Mouse (Mus musculus) liver, embryonic 11.5 days (tissue): ENCODE data around the gene 9230104L09Rik. TPM values are rescaled to one million over a fixed set of nuclear protein-coding genes. Genes with fewer than 3 reads are reported as not detected.

ENCODE experiments used
- ATAC-seq: fragments of 200-750 bp; cut with Nextera tagmentation; replicated peaks from 2 replicates; pipeline ENCODE4 v1.8.0; 2017; ENCODE audit warnings: moderate number of reproducible peaks, mild to moderate bottlenecking, moderate TSS enrichment, moderate library complexity; ENCODE audit not compliant: low FRiP score
- DNase-seq: peaks from one replicate; pipeline ENCODE4 v3.0.0-alpha.2; 2017; ENCODE audit warnings: low spot score
- H3K27ac ChIP-seq: fragments of 300-500 bp; sonication (generic); 2 replicates; pipeline ENCODE4 v1.5.1; 2014; ENCODE audit warnings: mild to moderate bottlenecking, low read depth, low read length, control low read depth
- H3K27me3 ChIP-seq: fragments of 300-500 bp; sonication (generic); replicated peaks from 2 replicates; pipeline ENCODE4 v1.6.1; 2014; ENCODE audit warnings: low read length, mixed read lengths; ENCODE audit not compliant: control insufficient read depth, insufficient read depth
- H3K36me3 ChIP-seq: fragments of 300-500 bp; sonication (generic); 2 replicates; pipeline ENCODE4 v1.6.1; 2014; ENCODE audit warnings: mild to moderate bottlenecking, low read length, moderate library complexity, mixed read lengths; ENCODE audit not compliant: control insufficient read depth, insufficient read depth
- H3K4me1 ChIP-seq: fragments of 300-500 bp; sonication (generic); replicated peaks from 2 replicates; pipeline ENCODE4 v1.6.1; 2014; ENCODE audit warnings: low read length, mixed read lengths; ENCODE audit not compliant: control insufficient read depth, insufficient read depth
- H3K4me2 ChIP-seq: fragments of 300-500 bp; sonication (generic); 2 replicates; pipeline ENCODE4 v1.6.1; 2014; ENCODE audit warnings: mild to moderate bottlenecking, control low read depth, moderate library complexity
- H3K4me3 ChIP-seq: fragments of 300-500 bp; sonication (generic); 2 replicates; pipeline ENCODE4 v1.5.1; 2014; ENCODE audit warnings: low read depth, low read length, control low read depth
- H3K9ac ChIP-seq: fragments of 300-500 bp; sonication (generic); 2 replicates; pipeline ENCODE4 v1.6.1; 2014; ENCODE audit warnings: low read depth, low read length, control low read depth
- H3K9me3 ChIP-seq: fragments of 300-500 bp; sonication (generic); 2 replicates; pipeline ENCODE4 v1.6.1; 2016; ENCODE audit warnings: low read length, inconsistent platforms, mixed read lengths; ENCODE audit not compliant: control insufficient read depth
- WGBS: fragments of 180-500 bp; shearing (Covaris S2); extraction: QIAGEN DNeasy Blood & Tissue Kit; methylation state at CpG from one replicate; pipeline ENCODE4 v1.1.7; 2014; 5-methylcytosine and 5-hydroxymethylcytosine counted together
- polyA plus RNA-seq: library from polyadenylated mRNA; unstranded; fragments of >200 nt; fragmentation: Nextera tagmentation; extraction: Ambion mirVana; gene quantifications from 2 replicates; pipeline ENCODE4 v1.2.1, GENCODE M21; 2014

9230104L09Rik gene
- polyA plus RNA-seq, 1 experiment from 2014 or later = not detected

DNA sequence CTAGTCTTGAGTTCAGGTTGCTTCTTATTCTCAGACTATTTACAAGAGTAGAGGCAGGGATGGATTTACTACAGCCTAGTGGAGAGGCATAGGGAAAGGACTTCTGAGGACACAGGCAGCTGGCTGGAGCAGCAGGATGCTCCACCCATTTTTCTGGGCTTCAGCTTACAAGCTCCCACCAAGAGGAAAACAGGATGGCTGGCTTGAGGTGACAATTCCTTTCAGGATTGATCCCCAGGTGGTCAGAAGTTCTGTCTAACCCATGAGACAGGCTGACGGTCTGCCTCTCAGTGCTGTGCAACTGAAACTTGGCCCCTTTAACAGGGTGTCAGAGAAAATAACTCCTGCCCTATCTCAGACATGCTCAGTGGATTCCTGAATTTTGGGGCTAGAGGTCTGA lies 14.4 kb upstream of the 9230104L09Rik start:
- no peak overlapping the region for H3K9ac ChIP-seq
- H3K27me3 ChIP-seq = no peaks in the 10 kb centered on the region
- WGBS = 58% methylated on average over 1 of the region's 1 CpGs
- no peaks in the 10 kb centered on the region for H3K36me3 ChIP-seq
- H3K4me1 ChIP-seq = peaks cover 5% of the 10 kb centered on the region
- H3K27ac ChIP-seq = no peak overlapping the region
- no peaks in the 10 kb centered on the region for H3K9me3 ChIP-seq
- DNase-seq (no peak), ATAC-seq (no peak)
- no peak overlapping the region for H3K4me2 ChIP-seq
- no peak overlapping the region for H3K4me3 ChIP-seq

DNA sequence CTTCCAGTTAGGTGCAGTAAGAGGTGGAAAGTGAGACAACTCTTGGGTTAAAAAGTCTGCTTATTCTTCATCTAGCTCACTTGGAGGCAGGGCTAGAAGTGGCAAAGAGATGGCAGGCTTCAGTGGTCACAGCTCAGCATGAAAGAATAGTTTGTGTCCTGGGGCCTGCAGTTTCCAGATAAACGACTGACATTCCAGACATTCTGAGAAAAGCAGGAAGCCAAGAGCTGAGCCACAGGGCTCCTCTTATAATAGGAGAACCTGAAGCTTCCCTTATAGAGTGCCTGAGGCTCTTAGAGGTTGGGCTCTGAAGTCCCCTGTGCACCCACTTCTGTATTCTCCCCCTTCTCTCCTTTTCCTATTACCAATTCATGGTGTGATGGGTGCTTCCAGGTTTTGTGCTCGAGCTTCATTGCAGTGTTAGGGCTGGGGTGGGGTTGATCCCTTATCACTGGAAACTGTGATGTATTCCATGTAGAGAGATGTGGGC lies 13.8 kb upstream of the 9230104L09Rik start:
- H3K4me2 ChIP-seq = no peak overlapping the region
- no peaks in the 10 kb centered on the region for H3K36me3 ChIP-seq
- 11% methylated on average over 2 of the region's 2 CpGs for WGBS
- no peak overlapping the region for H3K27ac ChIP-seq
- H3K27me3 ChIP-seq = no peaks in the 10 kb centered on the region
- no peak overlapping the region for H3K4me3 ChIP-seq
- no peak overlapping the region for H3K9ac ChIP-seq
- H3K4me1 ChIP-seq = peaks cover 10% of the 10 kb centered on the region
- H3K9me3 ChIP-seq = no peaks in the 10 kb centered on the region
- DNase-seq (no peak), ATAC-seq (no peak)

DNA sequence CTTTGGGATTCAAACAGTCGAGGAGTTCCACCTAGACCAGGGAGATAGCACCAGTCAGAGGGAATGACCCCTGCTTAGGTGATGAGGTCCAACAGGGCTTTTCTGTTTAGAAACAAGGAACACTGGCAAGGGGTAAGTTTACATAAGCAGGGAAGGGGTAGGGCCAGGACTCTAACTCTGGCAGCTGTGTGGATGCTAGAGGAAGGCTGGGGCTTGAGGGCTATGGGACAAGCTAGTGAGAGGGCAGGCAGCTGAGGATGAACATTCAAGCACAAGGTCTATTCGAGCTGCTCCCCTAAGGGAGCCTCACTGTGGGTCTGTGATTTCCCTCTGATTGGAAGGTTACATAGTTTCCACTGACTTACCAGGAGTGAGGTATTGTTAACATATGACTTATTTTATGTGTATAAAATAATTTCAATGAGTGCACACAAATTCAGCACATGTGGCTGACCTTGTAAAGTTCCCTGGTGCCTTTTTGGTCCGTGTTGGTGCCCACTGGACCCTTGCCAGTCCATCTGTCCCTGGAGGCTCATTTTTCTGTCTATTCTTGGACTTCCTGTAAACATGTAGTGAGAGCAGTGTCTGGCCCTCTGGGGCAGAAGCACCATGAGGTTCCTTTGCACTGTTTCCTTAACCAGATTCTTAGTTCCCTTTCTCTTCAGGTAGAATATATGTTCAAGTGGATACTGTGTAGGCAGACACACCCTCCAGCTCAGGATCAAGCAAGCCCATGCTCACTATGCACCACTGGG lies 12.4 kb upstream of the 9230104L09Rik start:
- WGBS = 29% methylated on average over 3 of the region's 3 CpGs
- no peak overlapping the region for H3K4me2 ChIP-seq
- H3K9me3 ChIP-seq = no peaks in the 10 kb centered on the region
- H3K36me3 ChIP-seq = no peaks in the 10 kb centered on the region
- no peak overlapping the region for H3K9ac ChIP-seq
- no peaks in the 10 kb centered on the region for H3K27me3 ChIP-seq
- H3K4me3 ChIP-seq = no peak overlapping the region
- ATAC-seq (no peak), DNase-seq (no peak)
- peak overlapping the region; percentile 52 for H3K27ac ChIP-seq
- H3K4me1 ChIP-seq = peaks cover 17% of the 10 kb centered on the region

DNA sequence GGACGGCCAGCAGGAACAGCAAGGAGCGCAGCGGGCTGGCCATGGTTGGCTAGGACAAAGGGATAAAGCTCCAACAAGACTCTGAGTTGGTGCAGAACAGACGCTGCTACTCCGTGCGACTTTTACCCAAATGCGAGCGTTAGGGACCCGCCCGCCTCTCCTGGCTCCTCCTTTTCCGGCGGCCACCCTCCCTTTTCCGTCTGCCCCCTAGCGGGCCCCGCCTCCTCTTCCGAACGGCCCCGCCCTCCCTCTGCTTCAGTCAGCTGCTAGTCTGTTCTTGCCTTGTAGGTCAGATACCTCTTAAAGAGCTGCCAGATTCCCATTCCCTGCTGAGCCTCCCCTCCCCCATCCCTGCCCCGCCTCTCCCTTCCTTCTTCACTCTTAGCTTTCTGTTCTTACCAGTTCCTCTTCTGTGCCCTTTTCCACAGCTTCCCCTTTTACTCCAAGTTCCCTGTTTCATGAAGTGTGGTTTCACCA lies 10.5 kb upstream of the 9230104L09Rik start, which contains the start of gene Cst3:
Gene Cst3 (minus strand): TSS at position 358 of the 477 bp plus-strand sequence.
- peak within 1 kb of the TSS; percentile 69 for H3K9ac ChIP-seq
- ATAC-seq (peak; percentile 97), DNase-seq (peak; percentile 89)
- no peaks in the 10 kb centered on the region for H3K27me3 ChIP-seq
- WGBS = under 1% methylated on average over 17 of the region's 19 CpGs
- no peaks in the 10 kb centered on the region for H3K9me3 ChIP-seq
- H3K4me2 ChIP-seq = peak within 1 kb of the TSS; percentile 66
- 0 out of 2 replicates have a peak, but pooled peaks cover 2% of the 10 kb centered on the region for H3K36me3 ChIP-seq
- peaks cover 17% of the 10 kb centered on the region for H3K4me1 ChIP-seq
- peak within 1 kb of the TSS; percentile 70 for H3K4me3 ChIP-seq
- H3K27ac ChIP-seq = peak within 1 kb of the TSS; percentile 51

DNA sequence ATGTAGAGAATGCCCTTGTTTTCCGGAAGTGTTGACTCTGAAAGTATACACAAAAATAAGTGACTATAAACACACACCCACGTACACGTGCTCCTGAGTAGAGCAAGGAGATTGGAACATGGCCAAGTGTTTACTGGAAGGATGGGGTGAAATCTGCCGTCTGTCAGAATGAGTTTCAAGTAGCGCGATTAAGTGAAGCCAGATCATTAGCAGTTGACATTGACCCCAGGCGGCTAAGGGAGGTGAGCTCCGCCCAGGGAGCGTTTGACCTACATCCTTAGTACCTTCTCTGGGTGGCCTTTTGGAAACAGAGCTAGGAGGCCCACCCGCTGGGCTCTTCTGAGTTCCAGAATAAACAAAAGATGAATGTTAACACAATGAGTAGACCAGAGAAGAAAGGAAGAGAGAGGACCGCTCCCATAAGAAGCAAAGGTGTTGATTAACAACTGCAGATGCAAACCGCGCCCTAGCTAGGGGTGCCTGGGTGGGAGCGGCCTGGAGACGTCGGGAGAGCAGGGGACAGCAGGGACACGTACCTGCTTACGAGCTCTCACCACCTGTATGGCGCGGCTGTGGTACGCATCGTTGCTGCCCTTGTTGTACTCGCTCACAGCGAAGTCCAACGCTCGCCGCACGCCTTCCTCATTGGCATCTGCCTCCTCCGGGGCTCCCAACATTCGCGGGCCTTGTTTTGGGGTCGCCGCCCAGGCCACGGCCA lies 9.9 kb upstream of the 9230104L09Rik start:
- Histone ChIP-seq H3K9me3 (no peaks in the 10 kb centered on the region), H3K4me2 (peak overlapping the region; percentile 66), H3K9ac (peak overlapping the region; percentile 69), H3K27me3 (no peaks in the 10 kb centered on the region), H3K27ac (peak overlapping the region; percentile 51), H3K4me3 (peak overlapping the region; percentile 70), H3K36me3 (0 out of 2 replicates have a peak, but pooled peaks cover 2% of the 10 kb centered on the region), H3K4me1 (peaks cover 17% of the 10 kb centered on the region)
- under 1% methylated on average over 34 of the region's 34 CpGs for WGBS
- ATAC-seq = peak; percentile 71
- no peak for DNase-seq

DNA sequence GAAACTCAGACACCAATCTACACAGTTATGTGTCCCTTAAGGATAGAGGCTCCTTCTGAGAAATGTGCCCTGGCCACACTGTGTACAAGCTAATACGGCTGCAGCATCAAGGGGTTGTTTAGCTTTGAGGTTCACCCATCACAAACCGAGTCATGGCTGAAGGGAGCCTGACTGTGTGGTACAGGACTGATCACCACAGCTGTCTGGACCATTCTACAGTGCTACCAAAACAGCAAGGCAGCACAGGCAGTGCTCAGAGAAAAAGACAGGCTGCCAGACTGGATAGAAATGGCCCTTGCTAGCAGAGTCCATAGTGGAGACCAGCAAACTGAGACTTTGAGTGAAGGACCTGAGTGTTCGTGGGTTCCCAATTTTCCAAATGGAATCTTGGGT lies 9.4 kb upstream of the 9230104L09Rik start:
- 0 out of 2 replicates have a peak, but pooled peaks cover 2% of the 10 kb centered on the region for H3K36me3 ChIP-seq
- no peak overlapping the region for H3K27ac ChIP-seq
- H3K9me3 ChIP-seq = no peaks in the 10 kb centered on the region
- ATAC-seq (no peak), DNase-seq (no peak)
- peak overlapping the region; percentile 66 for H3K4me2 ChIP-seq
- H3K9ac ChIP-seq = peak overlapping the region; percentile 69
- no peaks in the 10 kb centered on the region for H3K27me3 ChIP-seq
- WGBS = 38% methylated on average over 3 of the region's 3 CpGs
- H3K4me1 ChIP-seq = peaks cover 17% of the 10 kb centered on the region
- peak overlapping the region; percentile 70 for H3K4me3 ChIP-seq

DNA sequence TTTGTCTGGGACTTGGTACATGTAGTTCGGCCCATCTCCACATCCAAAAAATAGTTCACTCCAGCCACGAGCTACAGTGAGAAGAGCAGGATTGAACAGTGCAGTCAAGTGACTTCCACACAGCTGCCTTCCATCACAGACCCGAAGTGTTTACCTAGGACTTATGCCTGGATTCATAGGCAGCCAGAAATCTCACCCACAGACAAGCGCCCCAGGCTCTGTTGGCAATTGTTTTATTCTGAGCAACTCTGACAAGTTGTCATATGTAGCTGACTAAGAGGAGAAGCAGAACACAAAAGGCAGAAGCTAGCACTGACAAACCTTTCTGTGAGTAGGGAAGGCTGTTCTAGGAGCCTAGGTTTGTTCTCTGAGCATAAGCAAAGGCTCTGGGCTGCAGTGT lies 8.0 kb upstream of the 9230104L09Rik start:
- 79% methylated on average over 4 of the region's 4 CpGs for WGBS
- Histone ChIP-seq H3K27ac (no peak overlapping the region), H3K9ac (no peak overlapping the region), H3K4me1 (peaks cover 14% of the 10 kb centered on the region), H3K27me3 (no peaks in the 10 kb centered on the region), H3K4me2 (no peak overlapping the region; the same call in 1 of the 2 replicates), H3K4me3 (no peak overlapping the region), H3K36me3 (0 out of 2 replicates have a peak, but pooled peaks cover 2% of the 10 kb centered on the region), H3K9me3 (no peaks in the 10 kb centered on the region)
- DNase-seq = no peak
- no peak for ATAC-seq

DNA sequence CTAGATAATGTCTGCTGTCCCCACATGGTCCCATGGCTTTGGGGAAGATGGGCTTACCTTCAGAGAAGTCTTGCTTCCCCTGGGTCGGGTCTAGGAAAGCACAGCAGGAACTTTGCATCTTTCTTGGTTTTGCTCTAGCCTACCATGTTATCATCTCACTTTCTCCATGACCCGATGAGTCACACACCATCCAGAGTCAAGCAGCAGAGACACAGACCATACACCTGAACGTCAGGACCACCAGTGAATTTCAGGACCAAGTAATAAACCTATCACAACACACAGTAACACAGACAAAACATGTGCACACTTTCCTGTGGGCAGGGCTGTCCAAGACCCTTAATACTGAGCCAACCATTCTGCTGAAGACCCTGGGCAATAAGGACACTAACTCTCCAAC lies 5.7 kb upstream of the 9230104L09Rik start:
- Histone ChIP-seq H3K27ac (no peak overlapping the region), H3K9me3 (no peaks in the 10 kb centered on the region), H3K4me2 (no peak overlapping the region), H3K4me1 (peaks cover 14% of the 10 kb centered on the region), H3K36me3 (0 out of 2 replicates have a peak, but pooled peaks cover 2% of the 10 kb centered on the region), H3K27me3 (no peaks in the 10 kb centered on the region), H3K4me3 (no peak overlapping the region), H3K9ac (no peak overlapping the region)
- ATAC-seq (no peak), DNase-seq (no peak)
- WGBS = 77% methylated on average over 3 of the region's 3 CpGs
